Comparison of ENCODE assay signal across 8 mouse cellular contexts in the genomic region with DNA sequence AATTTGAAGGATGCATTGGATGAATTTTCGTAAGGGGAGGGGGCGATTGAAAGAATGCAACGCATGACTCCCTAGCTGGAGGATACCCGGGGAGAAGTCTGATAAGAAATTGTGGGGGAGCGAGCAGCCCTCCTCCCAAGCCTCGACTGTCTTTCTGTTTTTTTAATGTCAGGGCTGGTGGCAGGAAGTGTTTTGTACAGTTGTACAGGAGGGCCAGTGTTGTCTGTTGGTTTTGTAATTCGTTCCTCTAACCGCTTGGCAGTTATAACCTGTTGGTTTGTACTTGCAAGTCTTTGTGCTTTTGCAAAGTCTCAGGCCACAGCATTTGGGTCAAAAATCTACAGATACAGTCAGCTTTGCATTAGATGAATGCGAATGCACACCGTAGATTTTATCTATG. TPM values are rescaled to one million over a fixed set of nuclear protein-coding genes. Genes with fewer than 3 reads are reported as not detected.
A peak's percentile ranks its signal among the peaks of the same experiment; 100 is the strongest.
DNase-seq lines count a peak whose midpoint lies in the region; ATAC-seq and TF ChIP-seq lines count a peak whose summit lies in the region.

No protein-coding gene starts in this region.

- H3K27me3 ChIP-seq in kidney, embryonic 14.5 days (ENCODE audit: control insufficient read depth, insufficient read depth, low read length), result no peaks in the 10 kb centered on the region
- no peaks in the 10 kb centered on the region for H3K27me3 ChIP-seq in myocyte (ENCODE audit: control insufficient read depth, insufficient read depth, insufficient read length)

- no peaks in the 10 kb centered on the region for H3K9me3 ChIP-seq in kidney, embryonic 14.5 days (ENCODE audit: control insufficient read depth, low read length)

- no peak for DNase-seq in kidney, postnatal 10 days
- DNase-seq in layer of hippocampus, adult 9-10 months (ENCODE audit: low spot score), result no peak
- DNase-seq in left cerebral cortex, adult 18-20 months (ENCODE audit: low spot score in 2 of 2), result no peak
- DNase-seq in gastrocnemius, postnatal 10 days, result no peak

- no peaks in the 10 kb centered on the region for H3K36me3 ChIP-seq in kidney, embryonic 14.5 days (ENCODE audit: control insufficient read depth, insufficient read depth, low read length)
- H3K36me3 ChIP-seq in myocyte (ENCODE audit: control insufficient read depth, insufficient read depth), result peaks cover 5% of the 10 kb centered on the region

- peaks cover 13% of the 10 kb centered on the region for H3K4me1 ChIP-seq in kidney, embryonic 14.5 days (ENCODE audit: control insufficient read depth, insufficient read depth, low read length)
- H3K4me1 ChIP-seq in brown adipose tissue, adult 24 weeks (ENCODE audit: control insufficient read depth, insufficient read depth, insufficient read length, low read length), result peaks cover 14% of the 10 kb centered on the region; the same call in 1 of the 2 replicates

- 14% methylated on average over 10 of the region's 10 CpGs for WGBS in kidney, embryonic 14.5 days

- no peak for TF ChIP-seq POLR2A in myocyte (IDR thresholded peaks at IDR 0.05; ENCODE audit: insufficient read length, low read depth)

- H3K4me3 ChIP-seq in kidney, embryonic 14.5 days (ENCODE audit: low read length), result peak overlapping the region; percentile 92
- H3K4me3 ChIP-seq in brown adipose tissue, adult 24 weeks (ENCODE audit: insufficient read depth, low read depth, low read length), result peak overlapping the region; percentile 76
- H3K4me3 ChIP-seq in myocyte, result peak overlapping the region; percentile 56

- H3K79me2 ChIP-seq in myocyte (ENCODE audit: control insufficient read depth, insufficient read depth), result peaks cover 54% of the 10 kb centered on the region

- H3K9ac ChIP-seq in kidney, embryonic 14.5 days (ENCODE audit: low read depth, low read length), result peak overlapping the region; percentile 77; the same call in 1 of the 2 replicates

- H3K4me2 ChIP-seq in kidney, embryonic 14.5 days (replicated peaks; ENCODE audit: low read depth, low read length), result peak overlapping the region; percentile 85
- peak overlapping the region; percentile 83 for H3K4me2 ChIP-seq in myocyte (ENCODE audit: low read depth)

- no peak overlapping the region for H3K27ac ChIP-seq in kidney, embryonic 14.5 days (ENCODE audit: low read depth, low read length)
- peak overlapping the region; percentile 42 for H3K27ac ChIP-seq in brown adipose tissue, adult 24 weeks (replicated peaks; ENCODE audit: low read depth, low read length)

- ATAC-seq in kidney, embryonic 14.5 days (ENCODE audit: low FRiP score, low TSS enrichment), result no peak
- peak; percentile 21 for ATAC-seq in inflammation-experienced regulatory T-cells, adult 6 months

- peak overlapping the region; percentile 77 for H3ac ChIP-seq in myocyte (ENCODE audit: control insufficient read depth, insufficient read length)

TF ChIP-seq in myocyte, 11 proteins besides CTCF, POLR2A, EP300 and RAD21:
- TF ChIP-seq CEBPB (IDR thresholded peaks at IDR 0.05; ENCODE audit: insufficient read depth, poor library complexity, severe bottlenecking) (no peak), TCF3 (IDR thresholded peaks at IDR 0.05; ENCODE audit: insufficient read length, low read depth) (no peak), MYOG (IDR thresholded peaks at IDR 0.05; ENCODE audit: control insufficient read depth in 1 of 3, insufficient read depth in 1 of 3, insufficient read length in 2 of 3, low read depth in 2 of 3) (no peak), SRF (IDR thresholded peaks at IDR 0.05; ENCODE audit: control insufficient read depth, insufficient read length, low read depth) (no peak), USF1 (IDR thresholded peaks at IDR 0.05; ENCODE audit: low read depth) (no peak), REST (IDR thresholded peaks at IDR 0.05; ENCODE audit: insufficient read depth, insufficient read length) (no peak), TCF12 (IDR thresholded peaks at IDR 0.05; ENCODE audit: insufficient read depth, poor library complexity, severe bottlenecking) (no peak), MYOD1 (IDR thresholded peaks at IDR 0.05; ENCODE audit: control insufficient read depth in 1 of 3, insufficient read length in 2 of 3, low read depth in 2 of 3) (no peak), E2F4 (IDR thresholded peaks at IDR 0.05; ENCODE audit: insufficient read depth) (no peak), POLR2AphosphoS2 (IDR thresholded peaks at IDR 0.05; ENCODE audit: insufficient read length, low read depth) (no peak), MAX (IDR thresholded peaks at IDR 0.05; ENCODE audit: low read depth) (no peak)
TF ChIP-seq in myocyte: peak in this region for 0.

RNA-seq across cellular contexts. Expression of a gene that starts 1.0 kb away (rescaled TPM):
- polyA plus RNA-seq in kidney, embryonic 14.5 days (2014; fragmentation: Nextera tagmentation; extraction: Ambion mirVana), result 73.9 and 112 TPM in 2 replicates
- 85.7 and 123 TPM in 2 replicates for polyA plus RNA-seq in brown adipose tissue, adult 24 weeks (2012; ENCODE audit: insufficient read depth, insufficient read length, missing spikeins)
- polyA plus RNA-seq in inflammation-experienced regulatory T-cells, adult 6 months (2017; shearing (Covaris generic)), result 100 to 1,000 TPM in 2 of 3 experiments, 10 to 100 TPM in 1; 97.0 to 142 (median 135) TPM
- polyA plus RNA-seq in myocyte (2012; fragmentation: generic; extraction: Trizol), result 45.1 TPM
- 10 to 100 TPM; 63.7 to 64.2 TPM for total RNA-seq in left cerebral cortex, adult 18-20 months (2021)
- total RNA-seq in gastrocnemius, postnatal 10 days (2021), result 10 to 100 TPM; 26.5 to 27.0 TPM
